Mouse (Mus musculus): Measurements from ENCODE around the gene Fgfr2.

GRCm38 (mm10) chr7:132389473-132389872 is 733.7 kb downstream of the Fgfr2 start:
- no peak for TF ChIP-seq POLR2A (IDR thresholded peaks at IDR 0.05; ENCODE audit: low read depth, low read length)
- TF ChIP-seq CTCF (conservative IDR thresholded peaks at IDR 0.05; ENCODE audit: insufficient read depth, insufficient read length, low read depth, low read length), result no peak

Data from kidney, adult 2 months (tissue).